Mouse (Mus musculus) spleen, embryonic (tissue): ENCODE results near the gene Golga7b.

Experiments used
- CTCF ChIA-PET: fragments of 350-600 bp; sonication (Branson Sonifier 250); formaldehyde crosslinking; loops from one replicate; lab custom pipeline; 2022; lab: Charles Lee

The Golga7b gene

GRCm38 (mm10) chr19:42293216-42293615 is 45.8 kb downstream of the Golga7b start:
- CTCF ChIA-PET, result no interaction called here

DNA sequence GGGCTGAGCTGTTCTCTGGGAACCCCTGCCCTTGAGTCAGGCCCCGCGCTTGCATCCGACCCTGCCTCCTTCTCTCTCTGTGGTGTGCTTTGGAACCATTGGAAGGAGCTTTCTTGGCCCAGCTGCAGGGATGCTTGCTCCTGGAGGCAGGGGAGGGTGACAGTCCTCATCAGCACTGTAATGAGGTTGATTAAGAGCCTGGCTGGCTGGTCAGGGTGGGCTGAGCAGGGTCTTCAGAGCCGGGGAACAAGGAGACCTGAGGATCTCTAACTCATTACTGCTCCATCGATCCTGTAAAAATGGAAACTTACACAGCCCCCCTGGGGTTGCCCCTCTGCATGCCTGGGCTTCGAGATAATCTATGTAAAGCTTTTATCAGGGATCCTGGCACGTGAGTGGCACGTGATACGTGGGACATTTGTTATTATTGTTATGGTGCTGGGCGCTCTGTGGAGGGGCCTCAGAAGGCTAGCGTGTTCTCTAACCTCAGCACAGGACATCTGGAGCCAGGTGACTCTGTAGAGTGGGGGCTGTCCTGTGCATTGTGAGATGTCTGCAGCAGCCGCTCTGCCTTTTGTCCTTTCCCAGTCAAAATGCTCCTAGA is 55.9 kb downstream of the Golga7b start:
- CTCF ChIA-PET, result no interaction called here

- CTCF ChIA-PET, result no interaction called here
These were observed 57.1 kb downstream of the Golga7b start for GRCm38 (mm10) chr19:42304506-42304905.

- CTCF ChIA-PET, result no interaction called here
These were observed 58.4 kb downstream of the Golga7b start for GRCm38 (mm10) chr19:42305746-42306145.

DNA sequence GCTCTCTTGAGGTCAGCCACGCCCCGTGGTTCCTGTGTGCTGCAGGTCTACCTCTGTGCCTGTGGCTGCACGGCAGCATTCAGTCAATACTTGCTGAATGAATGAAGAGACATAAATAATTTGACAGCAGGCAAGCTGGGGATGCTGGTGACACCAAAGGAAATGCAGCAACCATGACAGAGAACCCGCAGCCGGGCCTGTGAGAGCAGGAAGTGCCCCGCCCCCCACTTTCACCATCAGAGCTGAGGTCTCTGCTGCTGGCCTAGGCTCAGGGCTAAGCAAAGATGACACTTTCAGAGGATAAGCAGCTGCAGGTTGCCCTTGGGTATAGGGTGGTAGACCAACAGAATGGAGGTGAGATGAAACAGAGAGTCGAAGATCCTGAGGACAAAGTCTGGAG is 58.8 kb downstream of the Golga7b start:
- CTCF ChIA-PET, result no interaction called here

DNA sequence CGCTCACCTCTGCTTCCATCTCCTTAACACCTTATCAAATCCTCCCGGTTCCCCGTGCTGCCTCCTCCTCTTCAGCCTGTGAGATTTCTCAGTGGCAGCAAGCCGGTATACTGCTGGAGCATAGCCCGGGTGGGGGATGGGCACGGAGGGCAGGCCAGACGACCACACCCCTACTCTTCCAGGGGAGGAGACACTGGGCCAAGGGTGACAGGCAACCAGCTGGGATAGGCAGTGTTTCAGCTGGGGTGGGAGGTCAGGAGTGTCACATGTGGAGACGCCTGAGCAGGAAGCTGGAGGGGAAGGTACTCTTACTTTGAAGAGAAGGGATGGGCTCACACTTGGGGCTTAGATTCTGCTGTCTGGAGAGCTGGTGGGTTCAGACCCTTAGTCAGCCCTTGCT is 59.6 kb downstream of the Golga7b start:
- CTCF ChIA-PET, result no interaction called here

GRCm38 (mm10) chr19:42308931-42309330 is 61.6 kb downstream of the Golga7b start:
- CTCF ChIA-PET, result no interaction called here

GRCm38 (mm10) chr19:42311332-42311731 is 64.0 kb downstream of the Golga7b start:
- CTCF ChIA-PET, result interaction anchor here (0.6 kb wide), 1 partner anchor 519 kb away, joined by 6 read pairs; no protein-coding TSS in a partner anchor

DNA sequence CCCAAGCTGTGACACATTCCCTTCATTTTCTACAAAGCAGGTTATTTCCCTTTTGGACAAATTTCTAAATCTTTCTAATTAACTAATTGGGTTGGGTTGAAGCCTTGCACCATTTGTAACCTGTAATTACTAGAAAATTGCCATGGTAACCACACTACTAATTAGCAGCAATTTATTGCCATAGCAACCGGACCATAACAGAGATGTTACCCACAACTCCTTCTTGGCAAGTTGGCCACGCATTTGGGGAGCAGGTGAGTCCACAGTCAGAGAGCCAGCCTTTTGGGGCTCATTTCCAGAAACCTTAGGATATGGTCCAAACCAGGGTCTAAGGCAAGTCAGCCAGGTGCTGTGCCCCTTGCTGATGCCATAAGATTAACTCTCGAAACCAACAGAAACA is 64.8 kb downstream of the Golga7b start:
- CTCF ChIA-PET, result no interaction called here

DNA sequence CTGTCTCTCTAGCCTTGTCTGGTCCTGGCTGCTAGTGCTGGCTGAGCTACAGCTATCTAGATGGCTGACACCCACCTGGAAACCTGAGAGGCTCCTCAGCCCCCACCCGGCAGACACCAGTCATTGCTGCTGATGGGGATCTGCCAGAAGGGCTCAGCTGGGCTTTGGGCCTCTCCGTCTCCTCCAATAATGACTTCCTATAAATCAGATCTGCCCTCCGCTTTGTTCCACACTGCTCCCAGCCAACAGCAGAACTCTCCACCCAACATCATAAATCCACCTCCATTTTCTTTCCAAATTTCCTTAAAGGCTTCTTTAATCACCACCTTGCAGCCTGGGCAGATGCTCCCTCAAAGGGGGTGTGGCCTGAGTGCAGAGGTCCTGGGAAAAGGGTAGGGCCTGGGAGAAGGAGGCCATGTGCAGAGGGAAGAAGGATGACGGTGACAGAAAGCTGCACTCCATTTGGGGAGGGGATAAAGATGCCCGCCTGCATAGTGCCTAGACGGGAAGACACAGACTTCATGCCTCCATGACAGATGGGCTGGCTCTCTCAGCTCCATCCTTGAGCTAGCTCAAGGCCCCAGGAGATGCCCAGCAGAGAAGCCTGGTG is 67.8 kb downstream of the Golga7b start:
- CTCF ChIA-PET, result no interaction called here

DNA sequence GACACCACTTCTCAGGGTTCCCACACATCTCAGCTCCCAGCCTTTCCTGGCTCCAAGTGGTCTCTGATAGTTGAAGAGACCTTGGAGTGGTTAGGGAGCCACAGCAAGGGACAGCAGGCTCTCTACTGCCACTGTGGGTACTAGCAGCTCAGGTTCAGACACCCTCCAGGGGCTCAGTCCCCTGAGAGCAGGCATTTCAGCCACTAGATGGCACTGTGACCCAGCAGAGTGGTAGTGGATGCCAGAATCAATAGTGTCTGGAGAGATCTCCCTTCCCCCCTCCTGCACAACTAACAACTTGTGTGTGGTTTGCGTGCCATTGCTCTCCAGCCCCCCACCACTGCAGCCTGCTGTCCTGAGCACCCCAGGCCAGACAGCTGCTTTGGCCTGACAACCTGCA is 68.5 kb downstream of the Golga7b start:
- CTCF ChIA-PET, result no interaction called here

GRCm38 (mm10) chr19:42316525-42316924 is 69.2 kb downstream of the Golga7b start:
- CTCF ChIA-PET, result no interaction called here

- CTCF ChIA-PET, result no interaction called here
These were observed 69.6 kb downstream of the Golga7b start for GRCm38 (mm10) chr19:42316998-42317397.

- CTCF ChIA-PET, result no interaction called here
These were observed 70.5 kb downstream of the Golga7b start for GRCm38 (mm10) chr19:42317648-42318425.
